Mouse (Mus musculus) adrenal gland, adult (tissue): ENCODE measurements around the gene Lactb.
A peak's percentile ranks its signal among the peaks of the same experiment; 100 is the strongest.

Experiments
- DNase-seq, 2 experiments: peaks; one replicate each; pipeline ENCODE4 v3.0.0; 2022 to 2023; ENCODE audit warnings: low spot score in 1 of 2; ENCODE audit not compliant: inconsistent age in 2 of 2

Lactb gene

GRCm38 (mm10) chr9:66982085-66982484 is 6.8 kb upstream of the Lactb start:
- DNase-seq = no peak

- DNase-seq = peak; percentile 59 to 86
Observed at GRCm38 (mm10) chr9:66980458-66980857, 5.2 kb upstream of the Lactb start.

GRCm38 (mm10) chr9:66978468-66978867 is 3.2 kb upstream of the Lactb start:
- no peak for DNase-seq

GRCm38 (mm10) chr9:66977982-66978381 is 2.7 kb upstream of the Lactb start:
- no peak for DNase-seq

- no peak for DNase-seq
Observed at GRCm38 (mm10) chr9:66977121-66977520, 1.8 kb upstream of the Lactb start.

GRCm38 (mm10) chr9:66974721-66975225 is 511 bp downstream of the Lactb start:
- DNase-seq = peak; percentile 85 to 91

- DNase-seq = no peak
Observed at GRCm38 (mm10) chr9:66971116-66971515, 4.2 kb downstream of the Lactb start.

- DNase-seq = no peak
Observed at GRCm38 (mm10) chr9:66967492-66967891, 7.8 kb downstream of the Lactb start.

- no peak for DNase-seq
Observed at GRCm38 (mm10) chr9:66961478-66961877, 13.8 kb downstream of the Lactb start.

- no peak for DNase-seq
Observed at GRCm38 (mm10) chr9:66957451-66957850, 17.8 kb downstream of the Lactb start.

- DNase-seq = no peak
Observed at GRCm38 (mm10) chr9:66952886-66953285, 22.4 kb downstream of the Lactb start.

GRCm38 (mm10) chr9:66952321-66952720 is 23.0 kb downstream of the Lactb start:
- DNase-seq = no peak

- DNase-seq = no peak
Observed at GRCm38 (mm10) chr9:66948536-66948935, 26.7 kb downstream of the Lactb start.

- peak; percentile 96 to 98 for DNase-seq
Observed at GRCm38 (mm10) chr9:66945647-66946641, 29.3 kb downstream of the Lactb start, which contains the start of gene Rps27l. Gene Rps27l (plus strand): TSS chr9:66946086.

- no peak for DNase-seq
Observed at GRCm38 (mm10) chr9:66945161-66945560, 30.1 kb downstream of the Lactb start.

- peak in 1 of 2 experiments; percentile 82 for DNase-seq
Observed at GRCm38 (mm10) chr9:66938836-66939235, 36.4 kb downstream of the Lactb start.

- DNase-seq = no peak
Observed at GRCm38 (mm10) chr9:66937507-66937906, 37.8 kb downstream of the Lactb start.

- DNase-seq = no peak
Observed at GRCm38 (mm10) chr9:66933869-66934808, 41.1 kb downstream of the Lactb start.

GRCm38 (mm10) chr9:66930351-66930750 is 44.9 kb downstream of the Lactb start:
- DNase-seq = no peak

- DNase-seq = no peak
Observed at GRCm38 (mm10) chr9:66927696-66928402, 47.4 kb downstream of the Lactb start.

- no peak for DNase-seq
Observed at GRCm38 (mm10) chr9:66925853-66926252, 49.4 kb downstream of the Lactb start.
